Mouse (Mus musculus) stomach, embryonic 16.5 days (tissue): Measurements from ENCODE around the gene Tfcp2l1. TPM values are rescaled to one million over a fixed set of nuclear protein-coding genes. Genes with fewer than 3 reads are reported as not detected.

Experiments used
- ATAC-seq: fragments of 200-750 bp; cut with Nextera tagmentation; 2 replicates; pipeline ENCODE4 v1.8.0; 2017; ENCODE audit warnings: moderate number of reproducible peaks, moderate TSS enrichment; ENCODE audit not compliant: insufficient read depth, low FRiP score
- H3K27ac ChIP-seq: fragments of 300-500 bp; sonication (generic); 2 replicates; pipeline ENCODE4 v1.5.1; 2014; ENCODE audit warnings: low read length
- H3K27me3 ChIP-seq: fragments of 300-500 bp; sonication (generic); 2 replicates; pipeline ENCODE4 v1.6.1; 2014; ENCODE audit warnings: low read length, control low read depth, mixed read lengths; ENCODE audit not compliant: control insufficient read depth, insufficient read depth
- H3K36me3 ChIP-seq: fragments of 300-500 bp; sonication (generic); 2 replicates; pipeline ENCODE4 v1.6.1; 2014; ENCODE audit warnings: low read length; ENCODE audit not compliant: control insufficient read depth, insufficient read depth
- H3K4me1 ChIP-seq: fragments of 300-500 bp; sonication (generic); 2 replicates; pipeline ENCODE4 v1.6.1; 2014; ENCODE audit warnings: low read length, control low read depth, mixed read lengths; ENCODE audit not compliant: control insufficient read depth, insufficient read depth
- H3K4me2 ChIP-seq: fragments of 300-500 bp; sonication (generic); 2 replicates; pipeline ENCODE4 v1.6.1; 2014; ENCODE audit warnings: low read depth, low read length, mixed read lengths
- H3K4me3 ChIP-seq: fragments of 300-500 bp; sonication (generic); replicated peaks from 2 replicates; pipeline ENCODE4 v1.5.1; 2014; ENCODE audit warnings: mild to moderate bottlenecking, low read length
- H3K9ac ChIP-seq: fragments of 300-500 bp; sonication (generic); 2 replicates; pipeline ENCODE4 v1.6.1; 2014; ENCODE audit warnings: low read length
- H3K9me3 ChIP-seq: fragments of 300-500 bp; sonication (generic); replicated peaks from 2 replicates; pipeline ENCODE4 v1.6.1; 2016; ENCODE audit warnings: low read length, control low read depth; ENCODE audit not compliant: control insufficient read depth
- WGBS: fragments of 180-500 bp; shearing (Covaris S2); extraction: QIAGEN DNeasy Blood & Tissue Kit; methylation state at CpG from one replicate; pipeline ENCODE4 v1.1.7; 2014; 5-methylcytosine and 5-hydroxymethylcytosine counted together
- polyA plus RNA-seq: library from polyadenylated mRNA; unstranded; fragments of >200 nt; fragmentation: Nextera tagmentation; extraction: Ambion mirVana; gene quantifications from 2 replicates; pipeline ENCODE4 v1.2.1, GENCODE M21; 2015

Gene Tfcp2l1
- polyA plus RNA-seq, 1 experiment from 2014 or later: 2.2 TPM

- WGBS: 61% methylated on average over 9 of the region's 9 CpGs
- Histone ChIP-seq H3K27ac (no peak overlapping the region), H3K4me3 (no peak overlapping the region), H3K27me3 (no peaks in the 10 kb centered on the region), H3K9ac (no peak overlapping the region), H3K4me2 (no peak overlapping the region), H3K4me1 (no peaks in the 10 kb centered on the region), H3K36me3 (no peaks in the 10 kb centered on the region), H3K9me3 (no peaks in the 10 kb centered on the region)
- ATAC-seq: no peak
Measured at GRCm38 (mm10) chr1:118643138-118643979, 15.6 kb downstream of the Tfcp2l1 start.

DNA sequence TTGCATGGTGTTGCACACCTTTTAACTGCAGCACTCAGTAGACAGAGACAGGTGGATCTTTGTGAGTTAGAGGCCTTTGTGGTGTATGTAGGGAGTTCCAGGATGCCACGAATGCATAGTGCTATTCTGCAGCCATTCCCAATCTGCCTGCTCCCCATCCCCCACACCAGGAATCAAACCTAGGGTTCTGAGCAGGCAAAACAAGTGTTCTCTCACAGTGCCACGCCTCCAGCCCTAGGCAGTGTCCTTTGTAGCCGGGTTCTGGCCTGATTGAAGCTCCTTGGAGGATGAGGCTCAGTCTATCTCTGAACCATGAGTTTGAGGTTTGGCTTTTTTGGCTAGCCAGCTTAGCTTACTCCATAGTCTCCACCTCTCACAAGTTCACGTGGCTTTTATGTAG is 18.0 kb downstream of the Tfcp2l1 start:
- WGBS: 62% methylated on average over 4 of the region's 4 CpGs
- peaks cover 12% of the 10 kb centered on the region for H3K4me1 ChIP-seq
- no peak overlapping the region for H3K27ac ChIP-seq
- no peak overlapping the region for H3K4me2 ChIP-seq
- no peaks in the 10 kb centered on the region for H3K27me3 ChIP-seq
- H3K9ac ChIP-seq: no peak overlapping the region
- no peaks in the 10 kb centered on the region for H3K9me3 ChIP-seq
- H3K4me3 ChIP-seq: no peak overlapping the region
- no peaks in the 10 kb centered on the region for H3K36me3 ChIP-seq
- no peak for ATAC-seq

DNA sequence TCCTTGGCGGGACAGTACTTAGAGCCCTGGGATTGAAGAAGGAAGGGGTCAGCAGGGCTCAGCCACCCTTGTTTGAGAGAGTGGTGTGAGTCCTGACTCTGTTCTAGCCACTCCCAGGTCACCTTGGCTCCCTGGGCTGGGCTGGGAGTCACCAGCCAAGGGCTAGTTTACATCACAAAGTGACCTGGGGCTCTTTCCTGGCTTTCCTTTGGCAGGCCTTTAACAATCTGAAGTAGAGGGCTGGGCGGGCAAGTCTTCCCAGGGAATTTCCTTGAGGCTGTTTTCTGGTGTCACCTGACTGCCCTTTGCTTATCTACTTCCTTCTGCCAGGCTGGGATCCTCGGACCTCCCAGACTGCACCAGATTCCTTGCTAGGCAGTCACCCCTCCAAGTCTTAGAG is 20.3 kb downstream of the Tfcp2l1 start:
- 19% methylated on average over 3 of the region's 3 CpGs for WGBS

DNA sequence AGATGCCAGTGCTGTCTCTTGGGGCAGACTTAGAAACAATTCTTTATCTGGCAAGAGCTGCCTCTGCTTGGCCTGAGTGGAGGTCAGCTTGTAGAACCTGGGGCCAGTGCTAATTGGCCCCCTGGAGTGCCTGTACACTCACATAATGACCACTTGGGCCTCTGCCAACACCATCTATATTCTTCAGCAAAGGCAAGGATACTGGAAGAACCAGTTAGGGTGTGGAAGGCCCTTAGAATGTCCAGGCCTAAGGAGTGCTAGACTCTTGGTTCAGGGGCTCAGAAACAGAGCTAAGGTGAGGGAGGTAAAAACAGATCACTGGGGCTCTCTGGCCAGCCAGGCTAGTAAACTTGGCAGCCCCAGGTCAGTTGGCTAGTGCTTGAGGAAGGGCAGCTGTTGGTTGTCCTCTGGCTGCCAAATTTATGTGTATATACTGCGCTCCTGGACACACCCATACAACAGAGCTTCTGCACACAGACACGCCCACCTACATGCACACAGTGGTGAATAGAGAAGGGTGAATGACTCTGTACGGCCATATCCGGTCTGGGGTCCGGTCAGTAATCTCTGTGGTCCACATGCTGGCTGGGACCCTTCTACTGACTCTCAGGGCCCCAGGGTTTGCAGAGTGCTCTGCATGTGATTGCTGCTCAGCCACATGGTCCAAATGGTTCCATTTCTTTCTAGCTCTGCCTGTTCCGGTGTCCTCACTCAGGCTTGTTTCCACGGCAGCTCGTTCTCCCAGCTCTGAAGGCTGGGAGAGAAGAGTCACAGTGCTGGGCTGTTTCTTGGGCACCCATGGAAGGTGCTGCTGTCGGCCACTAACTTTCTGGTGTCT is 22.4 kb downstream of the Tfcp2l1 start:
- WGBS: 40% methylated on average over 9 of the region's 9 CpGs
- H3K9ac ChIP-seq: no peak overlapping the region
- H3K36me3 ChIP-seq: no peaks in the 10 kb centered on the region
- ATAC-seq: peak; percentile 77; the same call in 1 of the 2 replicates
- no peaks in the 10 kb centered on the region for H3K9me3 ChIP-seq
- no peak overlapping the region for H3K4me3 ChIP-seq
- peak overlapping the region; percentile 83 for H3K27ac ChIP-seq
- peaks cover 13% of the 10 kb centered on the region for H3K4me1 ChIP-seq
- H3K27me3 ChIP-seq: no peaks in the 10 kb centered on the region
- peak overlapping the region; percentile 31; the same call in 1 of the 2 replicates for H3K4me2 ChIP-seq

More for the DNA sequence above, 20.3 kb downstream of the Tfcp2l1 start:
- H3K9ac ChIP-seq: no peak overlapping the region
- H3K27me3 ChIP-seq: no peaks in the 10 kb centered on the region
- H3K4me3 ChIP-seq: no peak overlapping the region
- no peaks in the 10 kb centered on the region for H3K9me3 ChIP-seq
- peak overlapping the region; percentile 25; the same call in 1 of the 2 replicates for H3K27ac ChIP-seq
- H3K36me3 ChIP-seq: no peaks in the 10 kb centered on the region
- peaks cover 13% of the 10 kb centered on the region for H3K4me1 ChIP-seq
- ATAC-seq: 0 out of 2 replicates have a peak, but pooled peaks have one; percentile 23
- no peak overlapping the region for H3K4me2 ChIP-seq

DNA sequence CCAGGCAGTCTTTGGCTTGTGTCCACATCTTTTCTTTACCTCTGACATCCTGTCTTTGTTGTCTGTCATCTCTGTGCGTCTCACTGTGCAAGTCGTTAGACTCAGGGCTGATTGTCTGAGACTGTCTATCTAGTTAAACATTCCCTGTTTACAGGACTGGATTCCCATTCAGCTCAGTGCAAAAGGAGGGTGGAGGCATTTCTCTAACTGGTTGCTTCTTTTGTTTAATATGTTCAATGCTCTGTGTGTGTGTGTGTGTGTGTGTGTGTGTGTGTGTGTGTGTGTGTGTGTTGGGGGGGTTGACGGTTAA is 23.0 kb downstream of the Tfcp2l1 start:
- H3K9me3 ChIP-seq: no peaks in the 10 kb centered on the region
- H3K27me3 ChIP-seq: no peaks in the 10 kb centered on the region
- H3K4me2 ChIP-seq: peak overlapping the region; percentile 31; the same call in 1 of the 2 replicates
- no peak for ATAC-seq
- peak overlapping the region; percentile 83 for H3K27ac ChIP-seq
- H3K4me3 ChIP-seq: no peak overlapping the region
- peaks cover 13% of the 10 kb centered on the region for H3K4me1 ChIP-seq
- 43% methylated on average over 3 of the region's 3 CpGs for whole genome bisulfite sequencing
- no peak overlapping the region for H3K9ac ChIP-seq
- H3K36me3 ChIP-seq: no peaks in the 10 kb centered on the region

DNA sequence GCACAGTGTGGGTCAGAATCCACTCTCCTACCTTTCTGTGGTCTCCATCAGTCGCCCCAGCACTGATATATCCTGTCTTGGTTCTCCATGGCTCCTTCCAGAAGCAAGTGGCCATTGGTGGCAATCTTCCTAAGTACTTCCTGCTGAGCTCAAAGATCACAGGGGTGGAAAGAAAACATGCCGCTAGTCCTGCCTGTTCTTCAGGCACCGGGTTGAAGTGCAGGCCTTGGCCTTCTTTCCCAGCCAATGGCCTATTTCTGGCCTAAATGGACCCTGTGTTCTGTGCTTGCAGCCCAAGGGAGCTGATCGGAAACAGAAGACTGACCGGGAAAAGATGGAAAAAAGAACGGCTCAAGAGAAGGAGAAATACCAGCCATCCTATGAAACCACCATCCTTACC is 31.0 kb downstream of the Tfcp2l1 start:
- H3K36me3 ChIP-seq: no peaks in the 10 kb centered on the region
- WGBS: 81% methylated on average over 6 of the region's 6 CpGs
- H3K4me2 ChIP-seq: no peak overlapping the region
- H3K27ac ChIP-seq: no peak overlapping the region
- H3K27me3 ChIP-seq: no peaks in the 10 kb centered on the region
- ATAC-seq: no peak
- H3K9me3 ChIP-seq: no peaks in the 10 kb centered on the region
- no peak overlapping the region for H3K9ac ChIP-seq
- peaks cover 9% of the 10 kb centered on the region for H3K4me1 ChIP-seq
- no peak overlapping the region for H3K4me3 ChIP-seq

- Histone ChIP-seq H3K4me1 (peaks cover 9% of the 10 kb centered on the region), H3K9ac (no peak overlapping the region), H3K4me2 (no peak overlapping the region), H3K9me3 (no peaks in the 10 kb centered on the region), H3K36me3 (no peaks in the 10 kb centered on the region), H3K4me3 (no peak overlapping the region), H3K27me3 (no peaks in the 10 kb centered on the region), H3K27ac (no peak overlapping the region)
- WGBS: 33% methylated on average over 3 of the region's 3 CpGs
- 0 out of 2 replicates have a peak, but pooled peaks have one; percentile 56 for ATAC-seq
Measured at GRCm38 (mm10) chr1:118660880-118661465, 33.2 kb downstream of the Tfcp2l1 start.

GRCm38 (mm10) chr1:118663062-118663461 is 35.3 kb downstream of the Tfcp2l1 start:
- Histone ChIP-seq H3K27ac (no peak overlapping the region), H3K4me2 (no peak overlapping the region), H3K4me1 (peaks cover 9% of the 10 kb centered on the region), H3K27me3 (no peaks in the 10 kb centered on the region), H3K4me3 (no peak overlapping the region), H3K9ac (no peak overlapping the region), H3K9me3 (no peaks in the 10 kb centered on the region), H3K36me3 (no peaks in the 10 kb centered on the region)
- WGBS: 54% methylated on average over 1 of the region's 1 CpGs
- ATAC-seq: no peak

DNA sequence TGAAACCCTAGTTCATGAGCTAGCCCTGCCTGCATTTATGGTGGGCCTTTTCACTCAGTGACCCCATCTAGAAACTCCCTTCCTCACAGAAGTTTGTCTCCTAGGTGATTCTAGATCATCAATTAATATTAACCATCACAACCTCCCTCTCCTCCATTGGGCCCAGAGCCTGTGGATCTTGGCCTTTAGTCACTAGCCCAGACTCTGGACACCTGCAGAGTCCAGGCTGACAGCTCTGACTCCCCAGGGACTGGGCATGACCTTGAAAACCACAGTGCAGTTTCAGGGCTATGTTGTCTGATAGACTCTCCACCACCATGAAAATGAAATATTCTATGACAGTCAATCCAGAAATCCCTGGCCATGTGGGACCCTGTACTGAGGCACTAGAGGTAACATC is 39.8 kb downstream of the Tfcp2l1 start:
- Histone ChIP-seq H3K9me3 (no peaks in the 10 kb centered on the region), H3K4me1 (no peaks in the 10 kb centered on the region), H3K4me2 (no peak overlapping the region), H3K4me3 (no peak overlapping the region), H3K27ac (no peak overlapping the region), H3K9ac (no peak overlapping the region), H3K27me3 (no peaks in the 10 kb centered on the region), H3K36me3 (no peaks in the 10 kb centered on the region)
- no peak for ATAC-seq
